Mouse (Mus musculus) thymus, adult 18-20 months (tissue): ENCODE measurements around the gene Fgfr3.

Source experiments
- DNase-seq, 2 experiments: peaks; one replicate each; pipeline ENCODE4 v3.0.0; 2022; ENCODE audit warnings: mixed read lengths in 2 of 2

Gene Fgfr3

DNA sequence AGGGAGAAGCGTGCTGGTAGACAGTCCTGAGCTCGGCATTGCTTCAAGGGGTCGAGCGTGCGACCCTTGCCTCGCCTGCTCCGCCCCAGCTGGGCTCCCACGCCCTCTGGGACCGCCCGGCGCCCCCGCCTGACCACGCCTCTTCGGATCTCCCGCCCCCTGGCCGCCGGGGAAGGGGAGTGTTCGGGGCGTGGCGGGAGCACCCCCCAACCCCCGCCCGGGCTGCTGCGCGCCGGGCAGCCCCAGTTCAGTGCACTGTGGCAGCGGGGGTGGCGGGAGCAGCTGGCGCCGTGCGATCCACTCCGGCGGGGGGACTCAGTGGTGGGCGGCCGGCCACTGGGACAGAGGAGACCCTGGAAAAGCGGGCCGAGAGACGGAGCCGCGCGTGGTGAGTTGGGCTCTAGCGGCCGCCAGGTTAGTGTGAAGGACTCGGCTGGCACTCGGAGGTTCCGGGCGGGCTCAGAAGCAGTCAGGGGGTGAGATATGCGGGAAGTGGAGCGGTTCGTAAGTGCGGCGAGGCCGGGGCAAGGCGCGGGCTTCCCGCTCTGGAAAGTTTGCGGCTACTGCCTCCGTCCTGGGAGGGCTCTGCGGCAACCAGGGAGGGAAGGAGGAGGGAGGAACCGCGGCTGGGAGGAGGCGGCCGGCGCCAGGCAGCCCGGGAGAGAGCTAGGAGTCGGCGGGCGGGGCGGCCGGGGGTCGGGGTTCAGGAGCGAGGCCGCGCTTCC is at the start of gene Fgfr3:
Gene Fgfr3, plus strand, starts transcription at position 134 of the 725 bp plus-strand sequence.
- peak; percentile 30 to 40 for DNase-seq

DNA sequence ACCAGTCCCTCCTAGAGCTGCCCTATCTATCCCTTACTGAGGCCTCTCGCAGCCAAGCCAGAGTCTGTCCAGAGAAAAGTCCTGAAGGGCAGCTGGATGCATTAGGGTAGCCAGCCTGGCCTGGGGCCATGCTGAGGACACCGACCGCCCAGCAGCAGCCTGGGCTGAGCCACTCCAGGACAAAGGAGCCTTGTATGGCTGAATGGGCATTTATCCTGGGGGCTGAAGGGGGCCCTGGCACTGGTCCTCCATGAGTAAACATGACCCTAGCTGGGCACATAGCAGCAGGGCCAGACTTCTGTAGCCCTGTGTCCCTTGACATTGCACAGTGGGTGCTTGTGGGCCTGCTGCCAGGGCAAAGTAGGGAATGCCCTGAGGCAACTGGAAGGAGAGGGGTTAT is 47.0 kb upstream of the Fgfr3 start:
- DNase-seq: no peak

GRCm38 (mm10) chr5:33675964-33676363 is 45.5 kb upstream of the Fgfr3 start:
- DNase-seq: no peak

DNA sequence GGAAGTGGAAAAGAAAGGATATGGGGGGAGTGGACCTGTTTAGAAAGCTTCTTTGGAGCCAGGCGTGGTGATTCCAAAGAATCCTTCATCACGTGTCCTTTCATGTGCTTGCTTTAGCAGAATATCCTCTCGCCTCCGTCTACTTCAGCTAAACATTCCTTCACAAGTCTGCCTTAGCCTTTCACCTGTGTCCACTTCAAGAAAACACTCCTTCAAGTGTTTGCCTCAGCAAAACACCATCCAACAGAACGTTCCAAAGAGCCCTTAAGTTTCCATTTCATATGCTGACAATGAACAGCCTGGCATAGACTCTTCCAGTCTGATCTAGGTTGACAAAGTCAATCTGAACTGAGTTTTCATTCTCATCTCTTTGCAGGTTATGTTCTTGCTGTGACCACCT is 43.2 kb upstream of the Fgfr3 start:
- no peak for DNase-seq

GRCm38 (mm10) chr5:33681044-33681443 is 40.4 kb upstream of the Fgfr3 start:
- DNase-seq: no peak

- DNase-seq: no peak
These were observed 39.7 kb upstream of the Fgfr3 start for GRCm38 (mm10) chr5:33681611-33682388.

DNA sequence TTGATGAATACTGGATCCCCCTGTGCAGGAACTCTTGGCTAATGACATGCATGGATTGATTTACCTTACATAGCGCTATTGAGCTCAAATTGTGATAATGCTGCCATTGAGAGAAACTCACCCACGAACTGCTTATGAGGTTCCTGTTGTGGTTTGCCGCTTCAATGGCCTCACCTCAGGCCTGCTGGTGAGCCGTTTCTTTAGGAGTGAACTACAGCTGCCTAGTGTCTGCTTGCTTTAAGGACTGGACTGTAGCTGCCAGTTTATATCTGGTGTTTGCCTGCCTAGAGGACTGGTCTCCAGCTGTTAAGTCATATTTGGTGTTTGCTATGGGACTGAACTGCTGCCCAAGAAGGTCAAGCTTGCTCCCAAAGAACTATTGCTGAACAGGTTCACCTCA is 38.5 kb upstream of the Fgfr3 start:
- DNase-seq: no peak

DNA sequence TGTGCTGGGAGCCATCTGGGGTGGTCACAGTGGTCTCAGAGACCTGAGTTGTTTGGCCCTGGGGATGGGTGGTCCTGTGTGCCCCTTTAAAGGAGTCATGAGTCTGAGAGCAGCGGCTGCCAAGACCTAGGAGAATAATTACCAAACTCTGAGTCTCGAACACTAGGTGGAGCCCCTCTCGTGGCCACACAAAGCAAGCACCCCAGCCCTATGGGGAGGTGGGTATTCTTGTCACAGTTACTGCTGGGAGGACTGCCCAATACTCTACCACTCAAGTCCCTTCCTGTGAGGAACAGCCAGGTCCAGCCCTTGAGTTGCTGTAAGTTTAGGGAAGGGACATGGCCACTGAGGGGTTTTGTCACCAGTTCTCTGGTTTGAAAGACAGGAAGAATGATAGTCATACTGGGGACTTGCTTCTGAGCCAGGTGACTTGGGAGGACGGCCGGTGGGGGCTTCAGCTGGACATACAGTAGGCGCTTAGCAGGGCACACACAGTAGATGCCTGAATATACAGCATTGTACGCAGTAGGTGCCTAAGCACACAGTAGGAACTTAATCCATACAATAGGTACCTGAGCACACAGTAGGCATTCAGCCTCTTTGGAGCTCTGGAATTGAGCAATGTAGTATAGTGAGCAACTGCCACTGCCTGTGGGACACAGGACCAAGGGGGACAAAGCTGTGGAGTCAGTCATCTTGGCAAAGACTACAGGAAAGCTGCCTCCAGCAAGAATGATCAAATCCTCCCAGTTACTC is 37.4 kb upstream of the Fgfr3 start:
- DNase-seq: no peak

- DNase-seq: no peak
These were observed 36.5 kb upstream of the Fgfr3 start for GRCm38 (mm10) chr5:33684932-33685331.

DNA sequence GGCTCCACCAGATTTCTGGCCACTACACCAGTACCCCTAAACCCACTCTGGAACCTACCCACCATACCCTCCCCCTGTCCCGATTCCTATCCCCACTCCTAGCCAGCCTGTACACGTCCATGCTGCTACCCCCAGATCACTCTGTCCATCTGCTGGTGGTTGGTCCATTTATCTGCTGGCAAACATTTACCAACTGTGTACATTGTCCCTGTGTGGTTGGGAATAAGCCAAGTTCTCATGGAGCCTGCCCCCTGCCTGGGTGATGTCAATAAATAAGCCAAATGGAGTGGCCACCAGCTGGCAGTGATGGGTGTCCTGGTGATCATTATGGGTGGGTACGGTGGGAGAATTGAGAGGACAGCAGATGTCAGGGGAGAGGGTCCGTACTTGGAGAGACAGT is 34.3 kb upstream of the Fgfr3 start:
- DNase-seq: no peak

DNA sequence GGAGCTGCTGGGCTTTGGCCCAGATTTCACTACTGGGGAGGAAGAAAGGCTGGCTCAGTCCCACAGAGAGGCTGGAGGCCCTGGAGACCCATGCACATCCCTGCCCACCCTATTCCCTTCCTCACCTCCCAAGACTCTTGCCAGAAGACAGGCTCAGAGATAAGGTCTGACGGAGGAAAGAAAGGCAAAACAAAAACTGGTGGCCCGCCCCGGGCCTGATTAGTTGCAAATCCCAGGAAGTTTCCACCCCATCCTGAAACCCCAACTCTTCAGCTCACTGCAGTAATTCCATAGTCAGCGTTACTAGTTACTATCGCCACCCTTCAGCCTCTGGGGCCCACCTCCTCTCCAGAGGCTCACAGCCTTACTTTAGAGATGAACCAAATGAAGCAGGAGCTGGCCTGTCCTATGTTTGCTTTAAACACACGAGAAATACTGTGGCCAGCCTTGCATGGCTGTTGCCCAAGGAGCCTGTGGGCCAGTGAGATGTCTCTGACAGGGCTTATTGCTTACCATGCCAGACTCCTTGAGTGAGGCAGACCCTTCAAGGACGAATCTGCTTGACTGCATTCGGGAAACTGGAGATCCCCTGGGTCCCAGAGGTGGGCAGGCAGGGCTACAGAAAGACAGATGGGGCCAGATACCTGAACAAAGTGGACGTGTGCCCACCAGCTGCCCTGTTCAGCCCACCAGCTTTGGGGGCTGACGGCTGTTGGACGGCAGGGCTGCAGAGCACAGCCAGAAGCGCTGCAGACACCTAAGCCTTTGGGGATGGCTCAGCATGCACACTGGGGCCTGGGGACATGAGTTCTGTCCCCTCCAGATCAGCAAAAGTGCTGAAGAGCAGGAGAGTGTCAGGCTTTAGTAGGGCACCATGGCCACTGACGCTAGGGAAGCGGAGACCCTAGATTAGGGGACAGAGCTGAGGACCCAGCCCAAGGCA is 32.9 kb upstream of the Fgfr3 start:
- DNase-seq: no peak

GRCm38 (mm10) chr5:33689221-33689844 is 32.1 kb upstream of the Fgfr3 start:
- no peak for DNase-seq

DNA sequence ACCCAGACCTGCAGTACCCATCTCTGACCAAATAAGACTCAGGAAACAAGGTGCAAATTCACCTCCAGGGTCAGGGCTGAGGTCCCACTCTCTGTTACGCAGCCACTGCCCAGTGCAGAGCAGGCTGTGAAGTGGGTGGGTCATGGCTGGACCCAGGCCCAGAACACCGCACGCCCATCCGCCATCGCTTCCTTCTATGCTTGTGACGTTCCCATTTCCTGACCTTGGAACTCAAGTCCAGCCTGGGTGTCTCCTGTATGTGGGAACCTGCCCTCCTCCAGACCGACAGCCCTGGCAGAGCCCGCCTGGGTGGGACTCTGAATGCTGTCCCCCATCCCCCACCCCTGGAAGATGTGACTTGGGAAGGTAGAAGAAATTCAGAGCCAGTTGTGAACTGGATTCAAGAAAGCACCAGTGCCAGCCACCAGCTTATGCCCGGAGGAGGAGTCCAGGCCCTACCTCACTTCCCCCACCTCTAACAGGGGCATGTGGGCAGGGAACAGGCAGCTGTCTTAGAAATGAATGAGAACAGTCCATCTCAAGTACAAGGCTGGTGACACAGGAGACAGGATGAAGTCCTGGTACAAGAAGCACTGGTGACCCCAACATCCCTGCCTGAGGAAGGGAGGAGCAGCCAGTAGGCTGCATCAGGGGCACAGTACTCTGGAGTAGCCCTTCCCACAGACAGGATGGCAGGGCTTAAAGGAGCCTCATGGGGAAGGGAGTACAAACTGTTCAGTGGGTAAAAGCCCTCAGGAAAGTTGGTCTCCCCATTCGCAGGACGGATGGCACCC is 31.4 kb upstream of the Fgfr3 start:
- DNase-seq: no peak

DNA sequence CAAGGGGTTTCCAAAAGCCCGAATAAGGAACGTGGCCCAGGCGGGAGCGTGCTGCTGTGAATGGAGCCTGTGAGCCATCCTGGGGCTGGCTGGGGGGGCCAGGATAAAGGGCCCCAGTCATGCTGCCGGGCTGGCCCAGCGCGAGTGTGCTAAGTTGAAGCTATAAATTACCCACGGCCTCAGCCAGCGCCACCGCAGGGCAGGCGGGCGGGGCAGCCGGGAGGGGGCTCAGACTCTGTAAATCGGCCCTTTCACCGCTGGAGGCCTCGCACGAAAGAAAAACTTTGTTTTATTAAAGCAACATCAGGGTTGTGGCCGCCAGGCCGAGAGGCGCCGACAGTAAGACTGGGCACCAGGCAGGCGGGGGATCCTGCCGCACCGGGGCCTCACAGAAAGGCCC is 29.1 kb upstream of the Fgfr3 start:
- no peak for DNase-seq

- no peak for DNase-seq
These were observed 27.0 kb upstream of the Fgfr3 start for GRCm38 (mm10) chr5:33694461-33694847.

DNA sequence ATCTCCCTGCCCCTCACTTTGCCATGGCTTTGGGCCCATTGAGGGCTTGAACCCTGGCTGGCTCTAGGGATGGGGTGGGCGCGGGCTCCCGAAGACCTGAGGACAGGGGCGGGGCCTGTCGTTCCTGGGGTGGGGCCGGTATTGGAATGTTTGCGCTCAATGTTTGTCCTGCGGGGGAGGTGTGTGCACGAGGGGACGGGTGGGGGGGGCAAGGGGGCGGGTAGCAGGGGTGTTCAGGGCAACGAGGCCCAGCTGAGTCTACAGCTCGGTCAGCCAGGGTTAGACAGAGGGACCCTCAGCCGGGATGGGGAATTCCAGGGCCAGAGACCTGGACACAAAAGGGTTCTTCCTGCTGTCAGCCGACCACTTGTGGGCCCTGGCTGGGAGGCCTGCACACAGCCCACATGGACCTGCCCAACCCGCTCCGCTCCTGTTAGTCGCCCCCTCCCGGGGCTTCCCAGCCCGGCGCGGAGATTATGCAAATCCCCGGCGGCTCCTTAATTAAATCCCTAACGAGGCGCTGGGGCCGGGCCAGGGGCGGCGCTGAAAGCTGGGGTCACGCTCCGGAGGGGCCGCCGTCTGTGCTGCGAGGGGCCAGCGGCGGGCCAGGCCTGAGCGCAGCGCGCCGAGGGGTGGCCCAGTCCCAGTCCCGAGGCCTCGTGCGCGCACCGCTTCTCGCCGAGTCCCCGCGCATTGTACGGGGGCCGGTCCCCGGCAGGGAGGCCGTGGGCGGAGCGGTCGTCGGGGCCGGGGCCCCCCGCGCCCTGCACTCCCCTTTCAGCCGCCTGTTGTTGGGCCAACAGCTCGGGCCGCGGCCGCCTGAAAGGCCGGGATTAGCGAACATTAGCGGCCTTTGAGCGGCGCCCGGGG is 26.4 kb upstream of the Fgfr3 start:
- DNase-seq: no peak

DNA sequence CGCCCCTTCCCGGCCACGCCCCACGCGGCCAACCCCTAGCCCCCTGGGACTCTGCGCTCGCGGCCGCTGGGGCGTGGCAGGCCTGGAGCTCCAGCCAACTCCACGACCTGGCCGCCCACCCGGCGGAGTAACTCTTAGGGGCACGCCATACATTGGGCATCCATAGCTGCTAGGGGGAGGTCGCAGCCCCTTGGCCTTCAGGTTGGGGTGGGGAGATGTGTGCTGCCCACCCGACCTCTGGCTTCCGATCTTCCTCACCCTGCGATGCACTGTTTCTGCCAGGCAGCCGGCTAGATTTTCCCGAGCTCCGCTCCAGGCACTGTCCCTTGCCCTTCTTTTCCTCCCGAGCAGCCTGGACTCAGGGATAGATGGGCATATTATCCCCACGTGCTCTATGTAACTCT is 25.8 kb upstream of the Fgfr3 start:
- no peak for DNase-seq

- no peak for DNase-seq
These were observed 25.0 kb upstream of the Fgfr3 start for GRCm38 (mm10) chr5:33696430-33696829.

GRCm38 (mm10) chr5:33697534-33697933 is 23.9 kb upstream of the Fgfr3 start:
- no peak for DNase-seq

- DNase-seq: no peak
These were observed 23.4 kb upstream of the Fgfr3 start for GRCm38 (mm10) chr5:33697947-33698512.
